In the genomic region with DNA sequence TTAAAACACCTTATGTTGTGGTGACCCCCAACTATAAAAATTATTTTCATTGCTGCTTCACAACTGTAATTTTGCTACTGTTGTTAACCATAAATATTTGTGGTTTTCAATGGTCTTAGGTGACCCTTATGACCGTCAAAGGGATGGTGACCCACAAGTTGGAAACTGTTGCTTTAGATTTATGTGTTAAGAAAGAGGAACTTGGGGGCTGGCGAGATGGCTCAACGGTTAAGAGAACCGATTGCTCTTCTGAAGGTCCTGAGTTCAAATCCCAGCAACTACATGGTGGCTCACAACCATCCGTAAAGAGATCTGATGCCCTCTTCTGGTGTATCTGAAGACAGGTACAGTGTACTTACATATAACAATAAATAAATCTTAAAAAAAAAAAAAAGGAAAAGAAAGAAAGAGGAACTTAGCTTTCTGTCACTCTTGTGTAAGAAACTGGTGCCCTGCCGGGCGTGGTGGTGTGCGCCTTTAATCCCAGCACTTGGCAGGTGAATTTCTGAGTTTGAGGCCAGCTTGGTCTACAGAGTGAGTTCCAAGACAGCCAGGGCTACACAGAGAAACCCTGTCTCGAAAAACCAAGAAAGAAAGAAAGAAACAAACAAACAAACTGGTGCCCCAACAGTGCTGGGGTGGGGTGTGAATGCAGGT, we compare ENCODE assay signal across 8 mouse cellular contexts. TPM values are rescaled to one million over a fixed set of nuclear protein-coding genes. Genes with fewer than 3 reads are reported as not detected.
DNase-seq lines count a peak whose midpoint lies in the region; ATAC-seq and TF ChIP-seq lines count a peak whose summit lies in the region.
"Not testable (repeated sequence)": the region's sequence is repeated elsewhere in the genome, so short reads cannot be mapped to it uniquely, and the experiment has no call there.
"Had no signal": no experiment of that assay in that cellular context is flagged by ENCODE, and none has a peak within 500 bp of the region (broad histone marks: within the 10 kb centered on the region; RNA-seq: fewer than 3 reads in every experiment).

No protein-coding gene starts in this region.

- not testable (repeated sequence) for TF ChIP-seq CTCF in G1E (IDR thresholded peaks at IDR 0.05; ENCODE audit: low read depth, low read length)

- WGBS in embryonic facial prominence, embryonic 15.5 days: 84% methylated on average over 9 of the region's 9 CpGs
- WGBS in heart, embryonic 11.5 days (ENCODE audit: insufficient replicate concordance): 77% methylated on average over 9 of the region's 9 CpGs
- 83% methylated on average over 9 of the region's 9 CpGs for WGBS in limb, embryonic 12.5 days
- 76% methylated on average over 9 of the region's 9 CpGs for WGBS in lung, embryonic 16.5 days
- WGBS in neural tube, embryonic 13.5 days: 88% methylated on average over 9 of the region's 9 CpGs

- peak overlapping the region; percentile 83 for H3K4me2 ChIP-seq in embryonic facial prominence, embryonic 15.5 days (replicated peaks)
- H3K4me2 ChIP-seq in heart, embryonic 11.5 days: peak overlapping the region; percentile 95
- peak overlapping the region; percentile 88 for H3K4me2 ChIP-seq in limb, embryonic 12.5 days
- H3K4me2 ChIP-seq in lung, embryonic 16.5 days (ENCODE audit: low read depth, low read length): peak overlapping the region; percentile 65
- H3K4me2 ChIP-seq in neural tube, embryonic 13.5 days: peak overlapping the region; percentile 93

- H3K4me3 ChIP-seq in G1E (ENCODE audit: low read depth, low read length): peak overlapping the region; percentile 94
- H3K4me3 ChIP-seq in embryonic facial prominence, embryonic 15.5 days (replicated peaks): peak overlapping the region; percentile 91
- H3K4me3 ChIP-seq in heart, embryonic 11.5 days (ENCODE audit: low read depth, low read length): peak overlapping the region; percentile 93
- peak overlapping the region; percentile 85 for H3K4me3 ChIP-seq in limb, embryonic 12.5 days (replicated peaks)
- peak overlapping the region; percentile 98 for H3K4me3 ChIP-seq in lung, embryonic 16.5 days (ENCODE audit: low read length)
- H3K4me3 ChIP-seq in neural tube, embryonic 13.5 days: peak overlapping the region; percentile 80

- not testable (repeated sequence) for ATAC-seq in G1E (ENCODE audit: extremely low read depth, insufficient number of reproducible peaks, low FRiP score, poor library complexity, severe bottlenecking); embryonic facial prominence, embryonic 15.5 days (ENCODE audit: insufficient number of reproducible peaks, low FRiP score, low TSS enrichment, low read depth); heart, embryonic 11.5 days (replicated peaks; ENCODE audit: insufficient number of reproducible peaks, low FRiP score, low TSS enrichment); limb, embryonic 12.5 days (ENCODE audit: insufficient number of reproducible peaks, insufficient read depth, low FRiP score, low TSS enrichment, low read depth); lung, embryonic 16.5 days (ENCODE audit: low read depth); neural tube, embryonic 13.5 days (ENCODE audit: low read depth)

- peak overlapping the region; percentile 84; the same call in 1 of the 2 replicates for H3K9ac ChIP-seq in embryonic facial prominence, embryonic 15.5 days
- peak overlapping the region; percentile 88 for H3K9ac ChIP-seq in heart, embryonic 11.5 days (ENCODE audit: low read depth, low read length)
- H3K9ac ChIP-seq in limb, embryonic 12.5 days (replicated peaks): peak overlapping the region; percentile 82
- peak overlapping the region; percentile 94 for H3K9ac ChIP-seq in lung, embryonic 16.5 days (ENCODE audit: low read length)
- H3K9ac ChIP-seq in neural tube, embryonic 13.5 days: peak overlapping the region; percentile 93

- not testable (repeated sequence) for DNase-seq in G1E (ENCODE audit: low spot score)
- DNase-seq in induced T-regulatory cell, adult 2 months (ENCODE audit: low read depth): peak; percentile 34

- H3K9me3 ChIP-seq in G1E (replicated peaks); embryonic facial prominence, embryonic 15.5 days (replicated peaks); heart, embryonic 11.5 days (replicated peaks; ENCODE audit: control insufficient read depth, low read length); limb, embryonic 12.5 days; lung, embryonic 16.5 days (ENCODE audit: control insufficient read depth, low read length); neural tube, embryonic 13.5 days: not testable (repeated sequence)

- peaks cover 35% of the 10 kb centered on the region for H3K36me3 ChIP-seq in G1E (replicated peaks)
- H3K36me3 ChIP-seq in embryonic facial prominence, embryonic 15.5 days; heart, embryonic 11.5 days (ENCODE audit: control insufficient read depth, insufficient read depth, low read length); limb, embryonic 12.5 days; lung, embryonic 16.5 days (ENCODE audit: control insufficient read depth, insufficient read depth, low read length): not testable (repeated sequence)
- H3K36me3 ChIP-seq in neural tube, embryonic 13.5 days: peaks cover 13% of the 10 kb centered on the region; the same call in 1 of the 2 replicates

- peak overlapping the region; percentile 84 for H3K27ac ChIP-seq in embryonic facial prominence, embryonic 15.5 days (replicated peaks)
- not testable (repeated sequence) for H3K27ac ChIP-seq in heart, embryonic 11.5 days (ENCODE audit: low read depth, low read length); limb, embryonic 12.5 days; lung, embryonic 16.5 days (ENCODE audit: low read length)
- H3K27ac ChIP-seq in neural tube, embryonic 13.5 days (replicated peaks): peak overlapping the region; percentile 88

- not testable (repeated sequence) for H3K27me3 ChIP-seq in G1E (ENCODE audit: insufficient read depth, low read length); embryonic facial prominence, embryonic 15.5 days; heart, embryonic 11.5 days (ENCODE audit: control insufficient read depth, insufficient read depth, low read length); limb, embryonic 12.5 days; lung, embryonic 16.5 days (ENCODE audit: control insufficient read depth, insufficient read depth, low read depth, low read length); neural tube, embryonic 13.5 days

- H3K4me1 ChIP-seq in G1E (ENCODE audit: insufficient read depth, low read depth, low read length): peaks cover 45% of the 10 kb centered on the region
- peaks cover 29% of the 10 kb centered on the region for H3K4me1 ChIP-seq in embryonic facial prominence, embryonic 15.5 days
- H3K4me1 ChIP-seq in heart, embryonic 11.5 days (ENCODE audit: control insufficient read depth, insufficient read depth, low read length): not testable (repeated sequence)
- peaks cover 13% of the 10 kb centered on the region for H3K4me1 ChIP-seq in limb, embryonic 12.5 days (replicated peaks)
- peaks cover 20% of the 10 kb centered on the region for H3K4me1 ChIP-seq in lung, embryonic 16.5 days (replicated peaks; ENCODE audit: control insufficient read depth, insufficient read depth, low read length)
- H3K4me1 ChIP-seq in neural tube, embryonic 13.5 days (replicated peaks): peaks cover 48% of the 10 kb centered on the region

RNA-seq across cellular contexts. Expression of gene Atp6v0d1, which starts 1.1 kb away (rescaled TPM):
- 151 and 178 TPM in 2 replicates for total RNA-seq in G1E (2014; fragmentation: Nextera tagmentation)
- 110 and 118 TPM in 2 replicates for total RNA-seq in G1E (2017)
- polyA plus RNA-seq in G1E (2012): 30.0 and 37.0 TPM in 2 replicates
- polyA plus RNA-seq in embryonic facial prominence, embryonic 15.5 days (2015; fragmentation: Nextera tagmentation; extraction: Ambion mirVana): 99.7 and 104 TPM in 2 replicates
- 80.7 and 86.3 TPM in 2 replicates for polyA plus RNA-seq in heart, embryonic 11.5 days (2014; fragmentation: Nextera tagmentation; extraction: Ambion mirVana)
- polyA plus RNA-seq in limb, embryonic 12.5 days (2016; fragmentation: Nextera tagmentation; extraction: Ambion mirVana): 60.5 and 61.5 TPM in 2 replicates
- 87.3 and 93.0 TPM in 2 replicates for polyA plus RNA-seq in lung, embryonic 16.5 days (2015; fragmentation: Nextera tagmentation; extraction: Ambion mirVana)
- 195 and 211 TPM in 2 replicates for polyA plus RNA-seq in neural tube, embryonic 13.5 days (2015; fragmentation: Nextera tagmentation; extraction: Ambion mirVana)

RNA-seq across cellular contexts. Expression of gene Ripor1, which starts 40.4 kb away (rescaled TPM):
- 179 and 221 TPM in 2 replicates for total RNA-seq in G1E (2014; fragmentation: Nextera tagmentation)
- 8.0 and 11.0 TPM in 2 replicates for total RNA-seq in G1E (2017)
- polyA plus RNA-seq in G1E (2012): 141 and 150 TPM in 2 replicates
- polyA plus RNA-seq in embryonic facial prominence, embryonic 15.5 days (2015; fragmentation: Nextera tagmentation; extraction: Ambion mirVana): 21.6 and 24.9 TPM in 2 replicates
- 23.6 and 27.9 TPM in 2 replicates for polyA plus RNA-seq in heart, embryonic 11.5 days (2014; fragmentation: Nextera tagmentation; extraction: Ambion mirVana)
- polyA plus RNA-seq in limb, embryonic 12.5 days (2016; fragmentation: Nextera tagmentation; extraction: Ambion mirVana): 11.3 and 16.8 TPM in 2 replicates
- polyA plus RNA-seq in lung, embryonic 16.5 days (2015; fragmentation: Nextera tagmentation; extraction: Ambion mirVana): 33.1 and 36.8 TPM in 2 replicates
- 30.5 and 35.9 TPM in 2 replicates for polyA plus RNA-seq in neural tube, embryonic 13.5 days (2015; fragmentation: Nextera tagmentation; extraction: Ambion mirVana)

RNA-seq across cellular contexts. Expression of gene Hsd11b2, which starts 46.1 kb away (rescaled TPM):
- total RNA-seq in G1E (2014; fragmentation: Nextera tagmentation): not detected in 2 replicates
- not detected in 2 replicates for total RNA-seq in G1E (2017)
- polyA plus RNA-seq in G1E (2012): not detected in 2 replicates
- 1.4 TPM in 2 replicates for polyA plus RNA-seq in embryonic facial prominence, embryonic 15.5 days (2015; fragmentation: Nextera tagmentation; extraction: Ambion mirVana)
- 6.4 and 8.2 TPM in 2 replicates for polyA plus RNA-seq in heart, embryonic 11.5 days (2014; fragmentation: Nextera tagmentation; extraction: Ambion mirVana)
- 28.2 and 30.6 TPM in 2 replicates for polyA plus RNA-seq in limb, embryonic 12.5 days (2016; fragmentation: Nextera tagmentation; extraction: Ambion mirVana)
- polyA plus RNA-seq in lung, embryonic 16.5 days (2015; fragmentation: Nextera tagmentation; extraction: Ambion mirVana): 1.6 and 2.2 TPM in 2 replicates
- 5.4 and 5.5 TPM in 2 replicates for polyA plus RNA-seq in neural tube, embryonic 13.5 days (2015; fragmentation: Nextera tagmentation; extraction: Ambion mirVana)
- polyA plus RNA-seq: inflammation-experienced regulatory T-cells, adult 6 months had no signal
